Mouse (Mus musculus) megakaryocyte, embryonic 14.5 days (primary cell): ENCODE data around the gene Cntd1. TPM values are rescaled to one million over a fixed set of nuclear protein-coding genes. Genes with fewer than 3 reads are reported as not detected.

Experiments used
- H3K27me3 ChIP-seq: replicated peaks from 2 replicates; pipeline ENCODE3; 2012; ENCODE audit warnings: inconsistent platforms
- H3K36me3 ChIP-seq: replicated peaks from 2 replicates; pipeline ENCODE3; 2012; ENCODE audit warnings: low read length, inconsistent platforms, mixed read lengths
- H3K4me1 ChIP-seq: 2 replicates; pipeline ENCODE4 v1.6.1; 2012; ENCODE audit warnings: inconsistent platforms
- H3K4me3 ChIP-seq: replicated peaks from 2 replicates; pipeline ENCODE3; 2012; ENCODE audit warnings: moderate library complexity, mild to moderate bottlenecking, inconsistent platforms
- H3K9me3 ChIP-seq: 2 replicates; pipeline ENCODE4 v1.6.1; 2012; ENCODE audit warnings: inconsistent platforms
- FLI1 ChIP-seq: IDR thresholded peaks from 2 replicates; pipeline ENCODE4 v1.6.1; 2012; ENCODE audit warnings: low read length, inconsistent platforms, mixed read lengths
- GATA1 ChIP-seq: IDR thresholded peaks from 3 replicates; pipeline ENCODE4 v1.6.1; 2012; ENCODE audit warnings: mixed read lengths, low read length, inconsistent platforms, borderline replicate concordance
- polyA plus RNA-seq: library from polyadenylated mRNA; stranded (reverse); fragments of >175 nt; gene quantifications from 2 replicates; pipeline ENCODE4 v1.2.3, GENCODE M21; 2012; ENCODE audit warnings: low replicate concordance; ENCODE audit not compliant: insufficient read depth

Gene Cntd1
- polyA plus RNA-seq, 1 experiment, result not detected

GRCm38 (mm10) chr11:101282896-101283295 is 4.1 kb downstream of the Cntd1 start:
- no peak for TF ChIP-seq GATA1
- TF ChIP-seq FLI1, result no peak

GRCm38 (mm10) chr11:101283805-101284204 is 5.0 kb downstream of the Cntd1 start:
- Histone ChIP-seq H3K9me3 (no peaks in the 10 kb centered on the region), H3K27me3 (peaks cover 6% of the 10 kb centered on the region), H3K4me1 (peaks cover 6% of the 10 kb centered on the region; the same call in 1 of the 2 replicates), H3K4me3 (no peak overlapping the region), H3K36me3 (peaks cover 45% of the 10 kb centered on the region)
- TF ChIP-seq FLI1, result no peak
- no peak for TF ChIP-seq GATA1

More at GRCm38 (mm10) chr11:101282896-101283295, 4.1 kb downstream of the Cntd1 start:
- Histone ChIP-seq H3K9me3 (no peaks in the 10 kb centered on the region), H3K4me3 (no peak overlapping the region), H3K36me3 (peaks cover 36% of the 10 kb centered on the region), H3K27me3 (peaks cover 6% of the 10 kb centered on the region), H3K4me1 (peaks cover 13% of the 10 kb centered on the region)

- Histone ChIP-seq H3K36me3 (peaks cover 80% of the 10 kb centered on the region), H3K4me1 (no peaks in the 10 kb centered on the region)
Measured at GRCm38 (mm10) chr11:101287306-101287705, 8.5 kb downstream of the Cntd1 start.

GRCm38 (mm10) chr11:101291231-101291630 is 12.4 kb downstream of the Cntd1 start:
- no peaks in the 10 kb centered on the region; the same call in 1 of the 2 replicates for H3K4me1 ChIP-seq
- no peak overlapping the region for H3K4me3 ChIP-seq
- H3K36me3 ChIP-seq, result peaks cover 99% of the 10 kb centered on the region
- H3K9me3 ChIP-seq, result no peaks in the 10 kb centered on the region
- no peaks in the 10 kb centered on the region for H3K27me3 ChIP-seq
- TF ChIP-seq GATA1, result no peak
- no peak for TF ChIP-seq FLI1

More at GRCm38 (mm10) chr11:101287306-101287705, 8.5 kb downstream of the Cntd1 start:
- Histone ChIP-seq H3K4me3 (no peak overlapping the region), H3K9me3 (no peaks in the 10 kb centered on the region), H3K27me3 (no peaks in the 10 kb centered on the region)
- TF ChIP-seq FLI1 (no peak), GATA1 (no peak)

GRCm38 (mm10) chr11:101295191-101295590 is 16.4 kb downstream of the Cntd1 start:
- Histone ChIP-seq H3K4me3 (no peak overlapping the region), H3K36me3 (peaks cover 100% of the 10 kb centered on the region), H3K4me1 (peaks cover 22% of the 10 kb centered on the region), H3K9me3 (no peaks in the 10 kb centered on the region), H3K27me3 (no peaks in the 10 kb centered on the region)
- no peak for TF ChIP-seq FLI1

GRCm38 (mm10) chr11:101300881-101301280 is 22.1 kb downstream of the Cntd1 start:
- TF ChIP-seq FLI1, result no peak
- no peak for TF ChIP-seq GATA1
- Histone ChIP-seq H3K27me3 (no peaks in the 10 kb centered on the region), H3K4me1 (peaks cover 39% of the 10 kb centered on the region), H3K36me3 (peaks cover 48% of the 10 kb centered on the region), H3K4me3 (peak overlapping the region; percentile 95), H3K9me3 (no peaks in the 10 kb centered on the region)

- peaks cover 39% of the 10 kb centered on the region for H3K4me1 ChIP-seq
- H3K9me3 ChIP-seq, result no peaks in the 10 kb centered on the region
- H3K36me3 ChIP-seq, result peaks cover 42% of the 10 kb centered on the region
- H3K4me3 ChIP-seq, result peak overlapping the region; percentile 95
- peaks cover 2% of the 10 kb centered on the region for H3K27me3 ChIP-seq
- TF ChIP-seq GATA1, result no peak
- TF ChIP-seq FLI1, result no peak
Measured at GRCm38 (mm10) chr11:101301299-101302003, 22.6 kb downstream of the Cntd1 start.

- H3K4me3 ChIP-seq, result peak within 1 kb of the TSS; percentile 95
- no peak for TF ChIP-seq FLI1
- TF ChIP-seq GATA1, result no peak
- H3K27me3 ChIP-seq, result peaks cover 6% of the 10 kb centered on the region
- no peaks in the 10 kb centered on the region for H3K9me3 ChIP-seq
- peaks cover 39% of the 10 kb centered on the region for H3K4me1 ChIP-seq
- H3K36me3 ChIP-seq, result peaks cover 35% of the 10 kb centered on the region
Measured at GRCm38 (mm10) chr11:101302004-101302798, 23.4 kb downstream of the Cntd1 start, which contains the start of gene Becn1. Gene Becn1 (minus strand): TSS chr11:101302286.

GRCm38 (mm10) chr11:101307744-101308143 is 28.9 kb downstream of the Cntd1 start:
- H3K4me1 ChIP-seq, result peaks cover 7% of the 10 kb centered on the region; the same call in 1 of the 2 replicates
- peaks cover 8% of the 10 kb centered on the region for H3K9me3 ChIP-seq
- H3K36me3 ChIP-seq, result no peaks in the 10 kb centered on the region
- peaks cover 13% of the 10 kb centered on the region for H3K27me3 ChIP-seq
- TF ChIP-seq FLI1 (no peak), GATA1 (no peak)
- H3K4me3 ChIP-seq, result no peak overlapping the region

GRCm38 (mm10) chr11:101311083-101311482 is 32.3 kb downstream of the Cntd1 start:
- H3K4me1 ChIP-seq, result peaks cover 19% of the 10 kb centered on the region
- TF ChIP-seq FLI1, result no peak
- TF ChIP-seq GATA1, result no peak

More at GRCm38 (mm10) chr11:101311083-101311482, 32.3 kb downstream of the Cntd1 start:
- Histone ChIP-seq H3K9me3 (peaks cover 8% of the 10 kb centered on the region), H3K4me3 (no peak overlapping the region), H3K36me3 (no peaks in the 10 kb centered on the region), H3K27me3 (peaks cover 13% of the 10 kb centered on the region)
